Mouse (Mus musculus): ENCODE results near the gene Slc26a9. TPM values are rescaled to one million over a fixed set of nuclear protein-coding genes. Genes with fewer than 3 reads are reported as not detected.

Gene Slc26a9
- polyA plus RNA-seq (2017; shearing (Covaris generic)), result not detected

GRCm38 (mm10) chr1:131743868-131744464, at the start of gene Slc26a9:
Slc26a9 (plus strand) TSS chr1:131744022.

GRCm38 (mm10) chr1:131797202-131797909, 53.5 kb downstream of the Slc26a9 start, which contains the start of gene Pm20d1:
Pm20d1 (plus strand) TSS chr1:131797381.

Other genes starting within 250 kb of the Slc26a9 start
- gene Srgap2, start 216.7 kb upstream of the Slc26a9 start, polyA plus RNA-seq (2017; shearing (Covaris generic)), result 39.2 TPM
- 0.85 TPM for gene Fam72a, start 216.1 kb upstream of the Slc26a9 start, polyA plus RNA-seq (2017; shearing (Covaris generic))
- 0.18 TPM for gene Avpr1b, start 144.8 kb upstream of the Slc26a9 start, polyA plus RNA-seq (2017; shearing (Covaris generic))
- gene Ctse, start 105.7 kb upstream of the Slc26a9 start, polyA plus RNA-seq (2017; shearing (Covaris generic)), result 18.9 TPM
- gene Rab7b, start 55.3 kb upstream of the Slc26a9 start, polyA plus RNA-seq (2017; shearing (Covaris generic)), result not detected
- 0.61 TPM for gene Pm20d1, start 53.4 kb downstream of the Slc26a9 start, polyA plus RNA-seq (2017; shearing (Covaris generic))
- 73.1 TPM for gene Slc41a1, start 83.5 kb downstream of the Slc26a9 start, polyA plus RNA-seq (2017; shearing (Covaris generic))
- gene Rab29, start 123.2 kb downstream of the Slc26a9 start, polyA plus RNA-seq (2017; shearing (Covaris generic)), result 17.5 TPM
- 52.6 TPM for gene Nucks1, start 166.5 kb downstream of the Slc26a9 start, polyA plus RNA-seq (2017; shearing (Covaris generic))
- not detected for gene Slc45a3, start 218.9 kb downstream of the Slc26a9 start, polyA plus RNA-seq (2017; shearing (Covaris generic))